Mouse (Mus musculus) forebrain, embryonic 15.5 days (tissue): ENCODE results near the gene Zkscan17. TPM values are rescaled to one million over a fixed set of nuclear protein-coding genes. Genes with fewer than 3 reads are reported as not detected.
A peak's percentile ranks its signal among the peaks of the same experiment; 100 is the strongest.

Experiments
- ATAC-seq: fragments of 200-750 bp; cut with Nextera tagmentation; replicated peaks from 2 replicates; pipeline ENCODE4 v1.8.0; 2017; ENCODE audit warnings: mild to moderate bottlenecking, moderate TSS enrichment, moderate library complexity
- H3K27ac ChIP-seq: fragments of 300-500 bp; sonication (generic); replicated peaks from 2 replicates; pipeline ENCODE4 v1.5.1; 2015; ENCODE audit warnings: mild to moderate bottlenecking, inconsistent platforms
- H3K27me3 ChIP-seq: fragments of 300-500 bp; sonication (generic); 2 replicates; pipeline ENCODE4 v1.6.1; 2015; ENCODE audit warnings: inconsistent platforms
- H3K36me3 ChIP-seq: fragments of 300-500 bp; sonication (generic); 2 replicates; pipeline ENCODE4 v1.6.1; 2015; ENCODE audit warnings: mild to moderate bottlenecking, inconsistent platforms
- H3K4me1 ChIP-seq: fragments of 300-500 bp; sonication (generic); 2 replicates; pipeline ENCODE4 v1.6.1; 2015; ENCODE audit warnings: inconsistent platforms
- H3K4me2 ChIP-seq: fragments of 300-500 bp; sonication (generic); replicated peaks from 2 replicates; pipeline ENCODE4 v1.6.1; 2015; ENCODE audit warnings: mild to moderate bottlenecking, inconsistent platforms
- H3K4me3 ChIP-seq: fragments of 300-500 bp; sonication (generic); 2 replicates; pipeline ENCODE4 v1.5.1; 2015; ENCODE audit warnings: mild to moderate bottlenecking, inconsistent platforms
- H3K9ac ChIP-seq: fragments of 300-500 bp; sonication (generic); replicated peaks from 2 replicates; pipeline ENCODE4 v1.6.1; 2015; ENCODE audit warnings: mild to moderate bottlenecking, inconsistent platforms
- H3K9me3 ChIP-seq: fragments of 300-500 bp; sonication (generic); 2 replicates; pipeline ENCODE4 v1.6.1; 2016; ENCODE audit warnings: inconsistent platforms
- WGBS: fragments of 180-500 bp; shearing (Covaris S2); methylation state at CpG from one replicate; pipeline ENCODE4 v1.1.7; 2015; ENCODE audit warnings: mixed read lengths; 5-methylcytosine and 5-hydroxymethylcytosine counted together
- polyA plus RNA-seq: library from polyadenylated mRNA; unstranded; fragments of >200 nt; fragmentation: Nextera tagmentation; extraction: Ambion mirVana; gene quantifications from 2 replicates; pipeline ENCODE4 v1.2.1, GENCODE M21; 2015

Gene Zkscan17
- polyA plus RNA-seq, 1 experiment from 2014 or later = 17.2 TPM

- 56% methylated on average over 6 of the region's 6 CpGs for WGBS
- no peak overlapping the region for H3K9ac ChIP-seq
- peaks cover 8% of the 10 kb centered on the region for H3K36me3 ChIP-seq
- H3K27ac ChIP-seq = no peak overlapping the region
- H3K4me1 ChIP-seq = no peaks in the 10 kb centered on the region
- ATAC-seq = no peak
- H3K9me3 ChIP-seq = no peaks in the 10 kb centered on the region
- H3K4me2 ChIP-seq = no peak overlapping the region
- no peaks in the 10 kb centered on the region for H3K27me3 ChIP-seq
- H3K4me3 ChIP-seq = no peak overlapping the region
Observed at GRCm38 (mm10) chr11:59514381-59514780, 12.2 kb downstream of the Zkscan17 start.

DNA sequence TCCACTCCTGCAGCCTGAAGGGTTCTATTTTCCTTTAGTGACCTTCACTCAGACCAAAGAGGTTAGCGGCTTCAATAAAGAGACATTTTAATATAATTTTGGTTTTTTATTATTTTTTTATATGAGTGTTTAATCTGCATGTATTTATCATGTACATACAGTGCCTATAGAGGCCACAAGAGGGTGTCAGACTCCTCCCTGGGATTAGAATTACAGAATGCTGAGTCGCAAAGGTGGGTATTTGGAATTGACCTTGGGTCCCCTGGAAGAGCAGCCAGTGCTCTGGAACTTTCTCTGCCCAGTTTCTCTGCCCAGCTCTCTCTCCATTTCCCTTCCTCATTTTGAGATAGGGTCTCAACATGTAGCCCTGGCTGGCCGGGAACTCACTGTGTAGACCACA is 13.0 kb downstream of the Zkscan17 start:
- Histone ChIP-seq H3K9me3 (no peaks in the 10 kb centered on the region), H3K4me3 (no peak overlapping the region), H3K4me1 (no peaks in the 10 kb centered on the region), H3K27me3 (no peaks in the 10 kb centered on the region), H3K9ac (no peak overlapping the region), H3K27ac (no peak overlapping the region), H3K4me2 (no peak overlapping the region), H3K36me3 (peaks cover 8% of the 10 kb centered on the region)
- 90% methylated on average over 3 of the region's 3 CpGs for WGBS
- no peak for ATAC-seq

- WGBS = 91% methylated on average over 10 of the region's 10 CpGs
- no peak overlapping the region for H3K4me3 ChIP-seq
- H3K9ac ChIP-seq = no peak overlapping the region
- peaks cover 8% of the 10 kb centered on the region for H3K36me3 ChIP-seq
- ATAC-seq = no peak
- H3K4me2 ChIP-seq = no peak overlapping the region
- H3K4me1 ChIP-seq = peaks cover 4% of the 10 kb centered on the region; the same call in 1 of the 2 replicates
- no peak overlapping the region for H3K27ac ChIP-seq
- H3K27me3 ChIP-seq = no peaks in the 10 kb centered on the region
- no peaks in the 10 kb centered on the region for H3K9me3 ChIP-seq
Observed at GRCm38 (mm10) chr11:59512733-59513132, 13.8 kb downstream of the Zkscan17 start.

DNA sequence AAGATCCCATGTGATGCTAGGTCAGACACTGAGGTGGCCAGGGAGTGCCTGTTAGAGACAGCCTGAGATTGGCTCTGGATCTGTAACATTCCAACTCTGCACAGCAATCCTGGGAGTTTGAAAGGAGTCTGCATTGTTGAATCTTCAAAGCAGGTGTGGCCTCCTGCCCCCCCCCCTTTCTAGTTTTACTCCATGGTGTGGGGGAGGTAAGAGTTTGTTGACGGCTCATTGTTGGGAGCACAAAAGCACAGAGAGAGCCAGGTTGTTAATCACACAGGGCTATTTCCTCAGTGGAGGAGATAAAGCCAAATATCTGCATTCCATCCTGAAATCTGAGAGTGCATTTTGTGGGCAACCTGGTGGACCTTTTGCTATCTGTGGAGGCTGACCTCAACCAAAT is 15.0 kb downstream of the Zkscan17 start:
- H3K4me1 ChIP-seq = peaks cover 14% of the 10 kb centered on the region
- H3K27ac ChIP-seq = no peak overlapping the region
- no peak overlapping the region for H3K4me3 ChIP-seq
- no peak overlapping the region for H3K4me2 ChIP-seq
- no peaks in the 10 kb centered on the region for H3K9me3 ChIP-seq
- no peak overlapping the region for H3K9ac ChIP-seq
- H3K27me3 ChIP-seq = no peaks in the 10 kb centered on the region
- ATAC-seq = no peak
- WGBS = 64% methylated on average over 1 of the region's 1 CpGs
- H3K36me3 ChIP-seq = peaks cover 8% of the 10 kb centered on the region

GRCm38 (mm10) chr11:59506713-59507074 is 19.9 kb downstream of the Zkscan17 start:
- peak overlapping the region; percentile 90 for H3K4me2 ChIP-seq
- ATAC-seq = no peak
- no peaks in the 10 kb centered on the region for H3K27me3 ChIP-seq
- peaks cover 27% of the 10 kb centered on the region for H3K36me3 ChIP-seq
- no peaks in the 10 kb centered on the region for H3K9me3 ChIP-seq
- H3K4me1 ChIP-seq = peaks cover 22% of the 10 kb centered on the region
- H3K4me3 ChIP-seq = peak overlapping the region; percentile 87
- WGBS = under 1% methylated on average over 14 of the region's 14 CpGs
- peak overlapping the region; percentile 90 for H3K27ac ChIP-seq
- peak overlapping the region; percentile 94 for H3K9ac ChIP-seq

GRCm38 (mm10) chr11:59505839-59506712 is 20.5 kb downstream of the Zkscan17 start:
- peak; percentile 87 for ATAC-seq
- Histone ChIP-seq H3K27ac (peak overlapping the region; percentile 90), H3K4me3 (peak overlapping the region; percentile 87), H3K9ac (peak overlapping the region; percentile 94), H3K4me1 (peaks cover 22% of the 10 kb centered on the region), H3K36me3 (peaks cover 31% of the 10 kb centered on the region), H3K27me3 (no peaks in the 10 kb centered on the region), H3K9me3 (no peaks in the 10 kb centered on the region), H3K4me2 (peak overlapping the region; percentile 90)
- under 1% methylated on average over 70 of the region's 71 CpGs for WGBS

DNA sequence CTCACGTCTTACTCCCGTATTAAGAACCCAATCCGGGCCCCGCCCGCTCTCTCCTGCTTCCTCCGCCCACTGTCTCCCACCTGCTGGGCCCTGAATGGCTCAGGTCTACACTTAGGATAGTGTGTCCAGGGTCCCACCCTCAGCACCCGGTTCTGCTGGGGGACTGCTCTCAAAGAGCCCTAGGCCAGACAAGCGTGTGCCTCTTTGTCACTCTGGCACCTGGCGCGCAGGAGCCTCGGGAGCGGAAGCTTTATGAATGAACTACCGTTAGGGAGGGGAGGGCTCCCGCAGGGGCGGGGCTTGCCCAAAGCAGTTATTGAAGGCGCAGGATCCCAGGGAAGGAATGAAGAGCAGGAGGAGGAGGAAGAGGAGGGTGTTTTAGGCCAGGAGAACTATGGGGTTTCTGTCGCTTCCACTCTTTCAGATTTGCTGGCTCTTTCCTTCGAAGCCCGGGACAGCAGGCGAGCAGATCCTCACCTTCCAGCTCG is 21.2 kb downstream of the Zkscan17 start:
- Histone ChIP-seq H3K27me3 (no peaks in the 10 kb centered on the region), H3K4me2 (peak overlapping the region; percentile 90), H3K9me3 (no peaks in the 10 kb centered on the region), H3K9ac (peak overlapping the region; percentile 94), H3K27ac (peak overlapping the region; percentile 90), H3K36me3 (peaks cover 32% of the 10 kb centered on the region), H3K4me1 (peaks cover 22% of the 10 kb centered on the region), H3K4me3 (peak overlapping the region; percentile 87)
- peak; percentile 75 for ATAC-seq
- 0% methylated on average over 21 of the region's 21 CpGs for WGBS

DNA sequence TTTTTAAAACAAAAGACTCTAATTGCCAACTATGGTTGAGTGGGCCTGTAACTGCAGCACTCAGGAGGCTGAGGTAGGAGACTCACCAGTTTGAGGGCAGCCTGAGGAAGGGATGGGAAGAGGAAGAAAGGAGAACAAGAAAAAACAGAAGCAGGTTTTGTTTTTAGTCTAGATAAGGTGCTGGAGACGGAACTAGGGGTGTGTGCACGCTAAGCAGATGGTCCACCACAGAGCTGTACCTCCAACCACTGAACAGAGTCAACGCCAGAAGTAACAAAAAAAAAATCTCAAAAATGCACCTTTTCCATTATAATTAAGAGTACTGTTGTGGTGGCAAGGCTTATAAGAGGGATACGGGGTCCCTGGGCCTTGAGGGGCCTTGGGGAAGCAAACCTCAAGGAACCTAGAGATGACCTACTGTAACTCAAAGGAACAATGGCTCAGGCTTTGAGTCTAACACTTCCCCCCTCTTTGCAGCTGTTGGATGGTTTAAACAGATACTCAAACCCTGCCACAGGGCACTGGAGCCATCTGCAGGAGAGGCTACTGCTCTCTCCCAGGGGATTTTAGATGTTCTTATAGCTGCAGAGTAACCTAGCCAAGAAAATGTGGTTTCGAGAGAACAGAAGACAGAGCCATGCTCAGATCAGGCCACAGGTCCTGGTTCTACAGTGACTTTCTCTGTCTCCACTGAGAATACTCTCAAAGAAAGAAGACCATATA is 24.4 kb downstream of the Zkscan17 start:
- H3K36me3 ChIP-seq = peaks cover 64% of the 10 kb centered on the region
- H3K9ac ChIP-seq = no peak overlapping the region
- 94% methylated on average over 5 of the region's 5 CpGs for whole genome bisulfite sequencing
- H3K4me1 ChIP-seq = peaks cover 12% of the 10 kb centered on the region
- H3K4me2 ChIP-seq = no peak overlapping the region
- ATAC-seq = no peak
- H3K9me3 ChIP-seq = no peaks in the 10 kb centered on the region
- H3K27me3 ChIP-seq = no peaks in the 10 kb centered on the region
- H3K27ac ChIP-seq = no peak overlapping the region
- H3K4me3 ChIP-seq = no peak overlapping the region

GRCm38 (mm10) chr11:59497747-59498146 is 28.8 kb downstream of the Zkscan17 start:
- H3K27ac ChIP-seq = no peak overlapping the region
- H3K4me2 ChIP-seq = no peak overlapping the region
- no peaks in the 10 kb centered on the region for H3K27me3 ChIP-seq
- H3K4me3 ChIP-seq = no peak overlapping the region
- no peak overlapping the region for H3K9ac ChIP-seq
- no peak for ATAC-seq
- peaks cover 84% of the 10 kb centered on the region for H3K36me3 ChIP-seq
- H3K4me1 ChIP-seq = no peaks in the 10 kb centered on the region
- H3K9me3 ChIP-seq = no peaks in the 10 kb centered on the region
- WGBS = 89% methylated on average over 7 of the region's 7 CpGs

GRCm38 (mm10) chr11:59496672-59497310 is 29.8 kb downstream of the Zkscan17 start:
- Histone ChIP-seq H3K4me1 (no peaks in the 10 kb centered on the region), H3K9me3 (no peaks in the 10 kb centered on the region), H3K4me3 (no peak overlapping the region), H3K4me2 (no peak overlapping the region), H3K27me3 (no peaks in the 10 kb centered on the region), H3K27ac (no peak overlapping the region), H3K36me3 (peaks cover 85% of the 10 kb centered on the region), H3K9ac (no peak overlapping the region)
- WGBS = 90% methylated on average over 6 of the region's 6 CpGs
- ATAC-seq = no peak

DNA sequence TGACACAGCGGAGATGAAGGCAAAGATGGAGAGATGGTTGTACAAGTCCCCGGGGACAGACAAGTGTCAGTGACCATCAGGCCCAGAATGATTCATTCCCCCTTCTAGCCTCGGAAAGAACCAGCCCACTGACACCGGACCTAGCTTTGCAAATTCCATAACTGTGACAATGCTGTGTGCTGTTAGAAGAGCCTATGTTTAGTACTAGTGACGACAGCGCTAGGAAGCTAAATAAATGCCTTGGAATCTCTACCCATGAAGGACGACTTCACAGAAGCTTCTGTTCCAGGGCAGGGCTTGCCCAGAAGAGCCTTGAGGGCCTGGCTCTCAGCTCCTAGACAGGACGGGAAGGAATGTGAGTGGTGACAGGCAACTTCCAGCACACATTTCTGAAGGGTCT is 40.3 kb downstream of the Zkscan17 start:
- no peak overlapping the region for H3K4me3 ChIP-seq
- no peak overlapping the region for H3K4me2 ChIP-seq
- H3K9me3 ChIP-seq = no peaks in the 10 kb centered on the region
- H3K9ac ChIP-seq = no peak overlapping the region
- ATAC-seq = no peak
- no peak overlapping the region for H3K27ac ChIP-seq
- no peaks in the 10 kb centered on the region for H3K27me3 ChIP-seq
- H3K36me3 ChIP-seq = peaks cover 45% of the 10 kb centered on the region
- no peaks in the 10 kb centered on the region for H3K4me1 ChIP-seq
- WGBS = 88% methylated on average over 8 of the region's 8 CpGs

DNA sequence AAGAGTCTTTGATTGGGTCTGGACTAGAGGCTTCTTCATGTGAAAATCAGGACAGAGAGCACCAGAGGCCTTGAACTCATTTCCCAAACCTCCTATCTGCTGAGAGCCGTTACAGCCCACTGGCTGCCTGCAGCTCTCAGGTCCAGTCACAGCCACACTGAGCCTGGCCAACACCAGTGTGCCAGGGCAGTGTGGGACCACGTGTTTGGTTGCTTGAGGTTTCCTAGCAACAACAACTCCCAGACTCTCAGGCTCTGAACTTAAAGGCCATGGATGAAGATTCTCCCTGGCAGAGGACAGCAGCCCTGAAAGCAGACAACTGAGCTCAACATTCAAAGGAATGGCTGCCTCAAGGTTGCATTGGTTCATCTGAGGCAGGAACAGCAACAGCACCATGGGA is 40.9 kb downstream of the Zkscan17 start:
- H3K36me3 ChIP-seq = peaks cover 39% of the 10 kb centered on the region
- 70% methylated on average over 2 of the region's 2 CpGs for WGBS

More for the DNA sequence above, 40.9 kb downstream of the Zkscan17 start:
- Histone ChIP-seq H3K27ac (no peak overlapping the region), H3K9me3 (no peaks in the 10 kb centered on the region), H3K27me3 (no peaks in the 10 kb centered on the region), H3K4me3 (no peak overlapping the region), H3K4me2 (no peak overlapping the region), H3K4me1 (no peaks in the 10 kb centered on the region), H3K9ac (no peak overlapping the region)
- ATAC-seq = no peak
